ENCODE assay signal across 8 mouse cellular contexts in the genomic region with DNA sequence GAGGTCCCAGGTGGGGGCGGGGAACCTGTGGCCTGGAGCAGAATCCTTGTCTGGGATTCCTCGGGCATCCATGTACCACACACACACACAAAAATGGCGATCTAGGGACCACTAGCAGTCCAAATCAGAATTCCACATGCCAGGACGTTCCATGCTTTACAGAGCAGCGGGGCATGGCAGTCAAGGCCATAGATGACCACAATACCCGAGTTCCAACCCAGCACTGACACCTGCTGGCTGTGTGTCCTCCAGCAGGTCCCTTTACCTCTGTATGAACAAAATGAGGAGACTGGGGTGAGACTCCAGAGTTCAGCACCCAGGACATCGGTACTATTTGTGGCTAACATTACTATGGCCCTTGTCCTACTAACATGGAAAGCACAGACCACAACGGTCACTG.
A peak's percentile ranks its signal among the peaks of the same experiment; 100 is the strongest.
DNase-seq lines count a peak whose midpoint lies in the region; ATAC-seq and TF ChIP-seq lines count a peak whose summit lies in the region.

No protein-coding gene starts in this region.

- H3K4me1 ChIP-seq in lung, postnatal 0 days (ENCODE audit: insufficient read depth, low read depth, low read length): no peaks in the 10 kb centered on the region
- H3K4me1 ChIP-seq in limb, embryonic 15.5 days: peaks cover 27% of the 10 kb centered on the region

- no peak overlapping the region for H3K4me3 ChIP-seq in lung, postnatal 0 days (ENCODE audit: low read depth, low read length)
- no peak overlapping the region for H3K4me3 ChIP-seq in limb, embryonic 15.5 days

- no peaks in the 10 kb centered on the region for H3K36me3 ChIP-seq in lung, postnatal 0 days (ENCODE audit: insufficient read depth, low read length)
- no peaks in the 10 kb centered on the region for H3K36me3 ChIP-seq in limb, embryonic 15.5 days

- H3K9ac ChIP-seq in lung, postnatal 0 days (replicated peaks; ENCODE audit: low read depth): no peak overlapping the region
- H3K9ac ChIP-seq in limb, embryonic 15.5 days: no peak overlapping the region

- WGBS in lung, postnatal 0 days: 62% methylated on average over 8 of the region's 8 CpGs
- WGBS in limb, embryonic 15.5 days: 49% methylated on average over 8 of the region's 8 CpGs

- H3K9me3 ChIP-seq in lung, postnatal 0 days (ENCODE audit: low read length): no peaks in the 10 kb centered on the region
- H3K9me3 ChIP-seq in limb, embryonic 15.5 days: no peaks in the 10 kb centered on the region

- peak; percentile 47 for DNase-seq in cerebellum, adult 18-20 months
- DNase-seq in cerebellum, adult 8-10 months: no peak
- DNase-seq in lung, postnatal 0 days (ENCODE audit: low spot score): no peak
- no peak for DNase-seq in lung, postnatal 14 days
- DNase-seq in embryo, embryonic 10.5 days (ENCODE audit: low spot score): peak; percentile 56
- no peak for DNase-seq in thymus, adult 18-20 months

- H3K4me2 ChIP-seq in lung, postnatal 0 days (replicated peaks; ENCODE audit: low read depth, low read length): no peak overlapping the region
- H3K4me2 ChIP-seq in limb, embryonic 15.5 days: no peak overlapping the region

- no peak overlapping the region for H3K27ac ChIP-seq in lung, postnatal 0 days (ENCODE audit: low read length)
- 0 out of 2 replicates have a peak overlapping the region, but pooled peaks have one; percentile 11 for H3K27ac ChIP-seq in limb, embryonic 15.5 days

- ATAC-seq in lung, postnatal 0 days: no peak
- no peak for ATAC-seq in limb, embryonic 15.5 days (ENCODE audit: insufficient number of reproducible peaks, low FRiP score, low TSS enrichment, low read depth)
- ATAC-seq in activated CD4-positive, CD25-positive, alpha-beta regulatory T cell, adult 4 months: no peak

- no peaks in the 10 kb centered on the region for H3K27me3 ChIP-seq in lung, postnatal 0 days (replicated peaks; ENCODE audit: insufficient read depth, low read length)
- H3K27me3 ChIP-seq in limb, embryonic 15.5 days: no peaks in the 10 kb centered on the region

- no peak for TF ChIP-seq EP300 in lung, postnatal 0 days (IDR thresholded peaks at IDR 0.05)

- peak; percentile 45 for TF ChIP-seq CTCF in lung, postnatal 0 days (IDR thresholded peaks at IDR 0.05)

Comparison
In these comparisons a context has a peak if more than half of its experiments do, and no peak if none do; other contexts are left out.
1. DNase-seq: peak in cerebellum, adult 18-20 months (2 of 2) and embryo, embryonic 10.5 days (single experiment); none in cerebellum, adult 8-10 months (single experiment), lung, postnatal 0 days (single experiment), lung, postnatal 14 days (single experiment) and thymus, adult 18-20 months (0 of 2).